Mouse (Mus musculus) heart, postnatal 0 days (tissue): ENCODE results near the gene Ssbp3. TPM values are rescaled to one million over a fixed set of nuclear protein-coding genes. Genes with fewer than 3 reads are reported as not detected.

Experiments
- ATAC-seq: fragments of 200-750 bp; cut with Nextera tagmentation; 2 replicates; pipeline ENCODE4 v1.8.0; 2017; ENCODE audit warnings: low read depth, moderate number of reproducible peaks, moderate library complexity; ENCODE audit not compliant: insufficient read depth
- DNase-seq: peaks from one replicate; pipeline ENCODE4 v3.0.0-alpha.2; 2016; ENCODE audit warnings: low spot score
- H3K27ac ChIP-seq: fragments of 300-500 bp; sonication (generic); 2 replicates; pipeline ENCODE4 v1.5.1; 2014; ENCODE audit warnings: low read depth, mild to moderate bottlenecking
- H3K27me3 ChIP-seq: fragments of 300-500 bp; sonication (generic); 2 replicates; pipeline ENCODE4 v1.6.1; 2014; ENCODE audit warnings: low read length, mixed read lengths; ENCODE audit not compliant: control insufficient read depth, insufficient read depth
- H3K36me3 ChIP-seq: fragments of 300-500 bp; sonication (generic); replicated peaks from 2 replicates; pipeline ENCODE4 v1.6.1; 2014; ENCODE audit warnings: low read length, mixed read lengths; ENCODE audit not compliant: control insufficient read depth, insufficient read depth
- H3K4me1 ChIP-seq: fragments of 300-500 bp; sonication (generic); 2 replicates; pipeline ENCODE4 v1.6.1; 2014; ENCODE audit warnings: antibody characterized with exemption; ENCODE audit not compliant: control insufficient read depth, insufficient read depth
- H3K4me2 ChIP-seq: fragments of 300-500 bp; sonication (generic); 2 replicates; pipeline ENCODE4 v1.6.1; 2014; ENCODE audit warnings: low read depth, mild to moderate bottlenecking, low read length, moderate library complexity
- H3K4me3 ChIP-seq: fragments of 300-500 bp; sonication (generic); 2 replicates; pipeline ENCODE4 v1.5.1; 2014; ENCODE audit warnings: low read depth, low read length
- H3K9ac ChIP-seq: fragments of 300-500 bp; sonication (generic); replicated peaks from 2 replicates; pipeline ENCODE4 v1.6.1; 2014; ENCODE audit warnings: low read depth, low read length, mixed read lengths
- H3K9me3 ChIP-seq: fragments of 300-500 bp; sonication (generic); replicated peaks from 2 replicates; pipeline ENCODE4 v1.6.1; 2016; ENCODE audit warnings: low read length; ENCODE audit not compliant: control insufficient read depth
- CTCF ChIP-seq: IDR thresholded peaks from 2 replicates; pipeline ENCODE4 v1.5.1; 2016; ENCODE audit warnings: antibody characterized with exemption, control low read depth, low read depth
- EP300 ChIP-seq: IDR thresholded peaks from 2 replicates; pipeline ENCODE4 v1.6.1; 2016; ENCODE audit warnings: antibody characterized with exemption, low read depth
- WGBS: fragments of 180-500 bp; shearing (Covaris S2); extraction: QIAGEN DNeasy Blood & Tissue Kit; methylation state at CpG from one replicate; pipeline ENCODE4 v1.1.7; 2014; 5-methylcytosine and 5-hydroxymethylcytosine counted together
- polyA plus RNA-seq: library from polyadenylated mRNA; unstranded; fragments of >200 nt; fragmentation: Nextera tagmentation; extraction: Ambion mirVana; gene quantifications from 2 replicates; pipeline ENCODE4 v1.2.1, GENCODE M21; 2015
- total RNA-seq: library from RNA; depleted of rRNA; stranded (reverse); fragments of >200 nt; gene quantifications from 2 replicates; pipeline ENCODE4 v1.2.3, GENCODE M21; 2014; ENCODE audit warnings: low replicate concordance; rRNA removed

Gene Ssbp3
- total and polyA plus RNA-seq, 2 experiments from 2014 or later, result 25.9 to 35.6 TPM

DNA sequence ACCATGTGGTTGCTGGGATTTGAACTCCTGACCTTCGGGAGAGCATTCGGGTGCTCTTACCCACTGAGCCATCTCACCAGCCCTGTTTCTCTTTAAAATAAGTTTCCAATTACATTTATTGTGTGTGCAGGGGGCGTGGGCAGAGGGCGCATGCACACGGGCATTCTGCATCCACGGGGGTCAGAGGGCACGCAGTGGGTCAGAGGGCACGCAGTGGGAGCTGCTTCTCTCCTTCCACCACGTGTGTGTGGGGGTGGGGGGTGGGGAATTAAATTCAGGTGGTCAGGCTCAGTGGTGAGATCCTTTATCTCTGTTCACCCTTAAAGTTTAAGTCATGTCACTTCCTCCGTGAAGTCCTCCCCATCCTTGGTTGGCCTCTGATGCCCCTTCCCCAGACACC is 187.9 kb downstream of the Ssbp3 start:
- TF ChIP-seq CTCF (no peak), EP300 (no peak)
- DNase-seq, result no peak

DNA sequence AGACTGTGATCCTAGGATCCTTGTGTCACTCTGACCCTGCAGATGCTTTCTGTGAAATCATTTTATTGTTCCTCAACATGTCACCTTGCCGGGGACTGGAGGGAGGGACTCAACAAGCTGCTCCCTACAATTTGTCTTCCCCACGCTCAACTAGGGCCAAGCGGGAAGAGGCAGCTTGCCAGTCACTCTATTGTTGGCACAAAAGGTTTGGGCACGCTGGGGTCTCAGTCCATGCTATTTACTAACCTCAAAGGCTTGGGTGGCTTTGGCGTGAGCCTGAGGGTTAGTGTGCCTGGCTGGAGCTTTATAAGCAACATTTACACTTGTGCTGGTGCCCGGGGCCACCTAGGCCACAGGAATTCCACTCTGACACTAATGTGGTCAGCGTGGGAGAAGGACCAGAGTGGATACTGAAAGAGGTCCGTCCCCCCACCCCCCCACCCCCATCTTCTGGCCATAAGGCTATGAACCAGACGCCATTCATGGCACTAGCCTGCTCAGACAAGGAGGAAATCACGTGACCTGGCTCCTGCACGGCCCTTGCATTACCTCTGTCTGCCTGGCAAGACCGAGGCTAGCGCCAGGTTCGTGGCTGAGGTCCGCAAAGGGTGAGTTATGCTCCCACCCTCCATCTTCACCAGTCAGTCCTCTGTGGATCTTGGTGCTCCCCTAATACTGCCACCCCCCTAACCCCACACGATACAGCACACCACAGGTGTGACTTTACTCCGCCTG is 188.5 kb downstream of the Ssbp3 start:
- no peak overlapping the region for H3K4me2 ChIP-seq
- no peaks in the 10 kb centered on the region for H3K9me3 ChIP-seq
- H3K4me1 ChIP-seq, result no peaks in the 10 kb centered on the region
- TF ChIP-seq EP300, result no peak
- TF ChIP-seq CTCF, result no peak
- no peak overlapping the region for H3K27ac ChIP-seq
- DNase-seq, result no peak
- H3K27me3 ChIP-seq, result peaks cover 4% of the 10 kb centered on the region; the same call in 1 of the 2 replicates
- WGBS, result 77% methylated on average over 17 of the region's 17 CpGs
- H3K4me3 ChIP-seq, result no peak overlapping the region
- no peak overlapping the region for H3K9ac ChIP-seq
- no peak for ATAC-seq
- H3K36me3 ChIP-seq, result no peaks in the 10 kb centered on the region

More for the DNA sequence above, 187.9 kb downstream of the Ssbp3 start:
- ATAC-seq, result no peak
- Histone ChIP-seq H3K9ac (no peak overlapping the region), H3K4me3 (no peak overlapping the region), H3K9me3 (no peaks in the 10 kb centered on the region), H3K4me1 (no peaks in the 10 kb centered on the region), H3K27me3 (peaks cover 4% of the 10 kb centered on the region; the same call in 1 of the 2 replicates), H3K27ac (no peak overlapping the region), H3K36me3 (no peaks in the 10 kb centered on the region), H3K4me2 (no peak overlapping the region)
- WGBS, result 84% methylated on average over 10 of the region's 10 CpGs

Other genes starting within 250 kb of the Ssbp3 start
- 58.9 and 60.1 TPM in 2 replicates for gene Ttc4, start 231.8 kb upstream of the Ssbp3 start, total RNA-seq
- 30.5 and 35.1 TPM in 2 replicates for gene Ttc4, start 231.8 kb upstream of the Ssbp3 start, polyA plus RNA-seq
- gene Mroh7, start 179.8 kb upstream of the Ssbp3 start, total RNA-seq, result 0.15 and 2.1 TPM in 2 replicates
- gene Mroh7, start 179.8 kb upstream of the Ssbp3 start, polyA plus RNA-seq, result 0.33 and 0.43 TPM in 2 replicates
- 1.7 TPM in 1 of 2 replicates, not detected in the other for gene Fam151a, start 176.8 kb upstream of the Ssbp3 start, total RNA-seq
- gene Fam151a, start 176.8 kb upstream of the Ssbp3 start, polyA plus RNA-seq, result 0.10 TPM in 1 of 2 replicates, not detected in the other
- gene Acot11, start 105.7 kb upstream of the Ssbp3 start, total RNA-seq, result 18.8 and 34.6 TPM in 2 replicates
- 5.8 and 6.2 TPM in 2 replicates for gene Acot11, start 105.7 kb upstream of the Ssbp3 start, polyA plus RNA-seq
- 59.9 and 66.0 TPM in 2 replicates for gene Mrpl37, start 156.2 kb downstream of the Ssbp3 start, total RNA-seq
- gene Mrpl37, start 156.2 kb downstream of the Ssbp3 start, polyA plus RNA-seq, result 87.3 and 89.5 TPM in 2 replicates
- gene Cyb5rl, start 156.3 kb downstream of the Ssbp3 start, total RNA-seq, result 2.4 and 33.0 TPM in 2 replicates
- gene Cyb5rl, start 156.3 kb downstream of the Ssbp3 start, polyA plus RNA-seq, result 5.0 and 5.8 TPM in 2 replicates
- not detected in 2 replicates for gene Cdcp2, start 186.2 kb downstream of the Ssbp3 start, total RNA-seq
- gene Cdcp2, start 186.2 kb downstream of the Ssbp3 start, polyA plus RNA-seq, result not detected in 2 replicates